Mouse (Mus musculus) liver, adult 2 months (tissue): ENCODE data around the gene Spg11.

Experiments used
- CTCF ChIP-seq: fragments of 200-500 bp; IDR thresholded peaks from 2 replicates; pipeline ENCODE4 v1.5.1; 2011; ENCODE audit warnings: low read depth, low read length, control low read depth
- POLR2A ChIP-seq: fragments of 200-500 bp; IDR thresholded peaks from 2 replicates; pipeline ENCODE4 v1.6.1; 2011; ENCODE audit warnings: low read length, control low read depth; ENCODE audit not compliant: insufficient read depth; ENCODE audit errors: extremely low read depth

DNA sequence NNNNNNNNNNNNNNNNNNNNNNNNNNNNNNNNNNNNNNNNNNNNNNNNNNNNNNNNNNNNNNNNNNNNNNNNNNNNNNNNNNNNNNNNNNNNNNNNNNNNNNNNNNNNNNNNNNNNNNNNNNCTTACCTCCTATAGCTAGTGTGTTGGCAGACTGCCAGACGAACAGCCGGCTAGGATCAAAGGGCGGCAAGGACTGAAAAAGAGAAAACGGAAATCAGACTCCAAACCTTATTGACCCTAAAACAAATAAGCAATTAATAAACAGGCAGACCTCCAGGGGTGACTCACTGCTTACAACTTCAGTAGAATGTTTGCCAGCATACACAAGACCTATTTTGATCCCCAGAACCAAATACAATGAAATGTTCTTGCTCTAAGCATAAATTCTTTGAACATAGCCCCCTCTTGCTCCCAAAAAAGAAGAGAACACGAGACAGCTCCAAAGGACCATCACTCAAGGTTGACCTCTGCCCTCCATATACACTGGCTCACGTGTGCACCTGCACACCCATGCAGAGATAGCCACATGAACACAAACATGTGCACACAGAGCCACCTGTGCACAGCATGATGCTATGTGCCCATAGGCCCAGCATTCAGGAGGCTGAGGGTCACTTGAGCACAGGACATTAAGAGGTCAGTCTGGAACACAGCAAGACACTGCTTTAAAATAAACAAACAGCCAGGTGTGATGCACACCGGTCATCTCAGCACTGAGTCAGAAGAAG, 36.3 kb downstream of the Spg11 start:
- TF ChIP-seq POLR2A (no peak), CTCF (no peak)
